Mouse (Mus musculus) ES-Bruce4 (cell line): Measurements from ENCODE around the gene 4930519G04Rik. TPM values are rescaled to one million over a fixed set of nuclear protein-coding genes. Genes with fewer than 3 reads are reported as not detected.

Experiments
- H3K27ac ChIP-seq: 2 replicates; pipeline ENCODE4 v1.5.1; 2012; ENCODE audit warnings: low read length, inconsistent platforms; ENCODE audit not compliant: insufficient read depth
- H3K27me3 ChIP-seq: 2 replicates; pipeline ENCODE4 v1.6.1; 2012; ENCODE audit warnings: mild to moderate bottlenecking, low read length, inconsistent platforms; ENCODE audit not compliant: control insufficient read depth, poor library complexity, insufficient read depth, severe bottlenecking
- H3K36me3 ChIP-seq: 2 replicates; pipeline ENCODE4 v1.6.1; 2012; ENCODE audit warnings: inconsistent platforms, mild to moderate bottlenecking, low read length, moderate library complexity; ENCODE audit not compliant: control insufficient read depth, poor library complexity, insufficient read depth, severe bottlenecking
- H3K4me1 ChIP-seq: one replicate; pipeline ENCODE4 v1.8.1; 2011; ENCODE audit warnings: low read length; ENCODE audit not compliant: control insufficient read depth, insufficient read depth
- H3K4me3 ChIP-seq: 2 replicates; pipeline ENCODE4 v1.5.1; 2011; ENCODE audit warnings: low read depth, mild to moderate bottlenecking, low read length
- H3K9ac ChIP-seq: 2 replicates; pipeline ENCODE4 v1.6.1; 2012; ENCODE audit warnings: low read depth, mild to moderate bottlenecking, inconsistent platforms; ENCODE audit not compliant: poor library complexity, severe bottlenecking
- H3K9me3 ChIP-seq: replicated peaks from 2 replicates; pipeline ENCODE4 v1.6.1; 2012; ENCODE audit warnings: mild to moderate bottlenecking, low read length, inconsistent platforms; ENCODE audit not compliant: control insufficient read depth, poor library complexity, insufficient read depth, severe bottlenecking
- CTCF ChIP-seq: IDR thresholded peaks from one replicate; pipeline ENCODE4 v1.8.1; 2011; ENCODE audit warnings: low read depth, low read length
- EP300 ChIP-seq: IDR thresholded peaks from 2 replicates; pipeline ENCODE4 v1.6.1; 2011; ENCODE audit warnings: low read depth, low read length; ENCODE audit not compliant: insufficient read depth
- POLR2A ChIP-seq: IDR thresholded peaks from one replicate; pipeline ENCODE4 v1.8.1; 2011; ENCODE audit warnings: low read length; ENCODE audit not compliant: insufficient read depth
- polyA plus RNA-seq: library from polyadenylated mRNA; stranded (reverse); fragments of >200 nt; gene quantifications from 2 replicates; pipeline ENCODE4 v1.2.4, GENCODE M21; 2011; ENCODE audit warnings: low read depth; ENCODE audit not compliant: missing spikeins, insufficient read depth, insufficient read length

4930519G04Rik gene
- polyA plus RNA-seq, 1 experiment, result not detected

DNA sequence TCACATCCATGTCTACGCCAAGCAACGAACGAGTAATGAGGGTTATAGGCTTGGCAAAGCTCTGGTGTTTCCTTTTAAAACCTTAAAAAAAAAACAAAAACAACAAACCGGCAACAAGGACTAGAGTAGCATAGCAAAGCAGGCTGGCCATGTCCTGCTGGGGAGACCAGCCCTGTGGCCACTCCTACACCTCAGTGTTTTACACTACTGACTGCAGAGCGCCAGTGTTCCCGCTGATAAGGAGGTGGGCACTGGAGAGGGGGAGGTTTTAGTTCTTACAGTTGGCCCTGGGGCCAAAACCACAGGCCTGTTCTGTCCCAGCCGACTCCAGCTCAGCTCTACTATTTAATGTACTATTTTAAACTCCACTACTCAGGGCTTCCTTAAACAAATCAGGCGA is 46.0 kb upstream of the 4930519G04Rik start:
- Histone ChIP-seq H3K4me1 (peaks cover under 1% of the 10 kb centered on the region), H3K27me3 (no peaks in the 10 kb centered on the region), H3K4me3 (no peak overlapping the region), H3K9ac (no peak overlapping the region), H3K27ac (no peak overlapping the region), H3K36me3 (peaks cover 21% of the 10 kb centered on the region), H3K9me3 (peaks cover 24% of the 10 kb centered on the region)
- no peak for TF ChIP-seq POLR2A
- TF ChIP-seq EP300, result no peak
- TF ChIP-seq CTCF, result no peak

DNA sequence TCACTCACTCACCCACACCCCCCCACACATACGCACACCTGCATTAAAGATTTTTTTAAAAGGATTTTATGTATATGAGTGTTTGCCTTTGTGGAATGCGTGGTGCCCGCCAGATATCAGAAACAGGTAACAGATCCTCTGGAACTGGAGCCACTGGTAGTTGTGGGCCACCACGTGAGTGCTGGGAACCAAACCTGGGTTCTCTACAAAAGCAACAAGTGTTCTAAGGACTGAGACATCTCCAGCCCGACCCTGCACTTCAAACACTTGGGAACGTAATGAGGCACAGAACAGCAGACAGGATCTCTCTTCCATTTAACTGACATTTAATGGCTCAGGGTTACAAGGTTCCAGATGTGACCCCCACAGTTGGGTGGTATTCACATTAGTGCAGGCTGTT is 45.6 kb upstream of the 4930519G04Rik start:
- Histone ChIP-seq H3K4me1 (no peaks in the 10 kb centered on the region), H3K9me3 (peaks cover 20% of the 10 kb centered on the region), H3K27ac (no peak overlapping the region), H3K36me3 (peaks cover 18% of the 10 kb centered on the region), H3K4me3 (no peak overlapping the region), H3K27me3 (no peaks in the 10 kb centered on the region), H3K9ac (no peak overlapping the region)
- TF ChIP-seq CTCF, result no peak
- no peak for TF ChIP-seq EP300
- TF ChIP-seq POLR2A, result no peak

DNA sequence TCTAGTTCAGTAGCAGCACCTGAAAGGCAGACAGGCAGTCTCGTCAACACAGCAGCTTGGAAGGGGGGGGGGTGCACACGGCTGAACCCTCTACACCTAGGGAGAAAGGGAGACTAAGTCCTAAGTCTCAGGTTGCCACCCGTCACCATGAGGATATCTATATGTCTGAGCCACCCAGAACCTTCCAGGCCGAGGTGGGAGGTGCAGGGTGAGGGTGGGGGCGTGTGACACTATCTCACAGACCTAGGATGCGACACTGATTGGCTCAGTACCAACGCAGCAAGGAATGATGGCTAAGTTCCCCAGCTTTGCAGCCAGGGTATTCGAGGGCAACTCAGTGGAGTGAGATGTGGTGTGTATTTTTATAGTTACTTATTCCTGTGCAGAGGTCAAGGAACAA is 45.1 kb upstream of the 4930519G04Rik start:
- H3K36me3 ChIP-seq, result peaks cover 18% of the 10 kb centered on the region
- H3K4me1 ChIP-seq, result no peaks in the 10 kb centered on the region
- H3K9me3 ChIP-seq, result peaks cover 16% of the 10 kb centered on the region
- no peaks in the 10 kb centered on the region for H3K27me3 ChIP-seq
- H3K4me3 ChIP-seq, result no peak overlapping the region
- H3K27ac ChIP-seq, result no peak overlapping the region
- H3K9ac ChIP-seq, result no peak overlapping the region
- TF ChIP-seq EP300 (no peak), CTCF (no peak), POLR2A (no peak)

DNA sequence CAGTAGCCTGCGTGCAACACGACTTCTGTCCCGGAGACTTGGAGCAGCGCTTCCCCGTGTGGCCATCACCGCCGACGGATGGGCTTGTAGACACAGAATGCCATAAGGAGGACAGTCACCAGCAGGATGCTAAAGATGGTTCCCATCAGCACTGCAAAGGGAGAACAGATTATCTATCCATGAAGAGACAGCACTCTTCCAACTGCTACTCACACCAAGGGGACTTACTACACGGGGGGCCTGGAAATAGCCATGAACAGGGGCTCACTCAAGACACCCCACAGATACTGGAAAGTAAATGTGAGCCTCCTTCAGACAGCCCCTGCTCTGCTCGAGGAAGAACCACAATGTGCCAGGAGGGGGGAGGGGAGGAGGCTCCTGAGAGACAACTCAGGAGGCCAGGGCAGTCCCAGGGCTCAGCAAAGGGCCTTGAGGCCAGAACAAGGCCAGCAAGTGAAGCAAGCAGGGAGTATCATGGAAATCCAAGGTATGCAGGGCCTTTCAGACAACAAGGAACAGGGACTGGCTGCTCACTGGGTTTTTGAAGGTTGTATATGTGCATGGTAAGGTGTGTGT is 44.2 kb upstream of the 4930519G04Rik start:
- no peaks in the 10 kb centered on the region for H3K27me3 ChIP-seq
- H3K9me3 ChIP-seq, result peaks cover 7% of the 10 kb centered on the region
- peaks cover 9% of the 10 kb centered on the region for H3K36me3 ChIP-seq
- no peak overlapping the region for H3K9ac ChIP-seq
- no peak overlapping the region for H3K4me3 ChIP-seq
- no peak overlapping the region for H3K27ac ChIP-seq
- H3K4me1 ChIP-seq, result no peaks in the 10 kb centered on the region
- TF ChIP-seq POLR2A, result no peak
- TF ChIP-seq CTCF, result no peak
- no peak for TF ChIP-seq EP300

DNA sequence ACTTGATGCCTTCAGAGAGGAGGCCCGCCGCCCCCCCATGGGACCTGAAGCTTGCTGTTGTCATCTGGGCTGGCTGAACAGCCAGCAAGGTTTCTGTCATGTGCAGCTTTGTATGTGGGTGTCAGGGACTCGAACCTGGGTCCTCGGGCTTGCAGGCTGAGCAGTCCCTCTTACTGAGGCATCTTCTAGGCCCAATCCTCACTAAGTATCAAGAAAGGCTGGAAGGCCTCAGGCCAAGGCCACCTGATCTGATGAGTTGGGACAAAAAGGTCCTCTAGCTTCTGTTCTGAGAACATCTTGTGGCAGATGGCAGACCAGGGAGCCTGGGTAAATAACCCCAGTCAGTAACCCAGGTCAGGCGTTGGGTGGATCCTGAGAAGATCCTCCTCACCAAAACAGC is 43.6 kb upstream of the 4930519G04Rik start:
- Histone ChIP-seq H3K4me1 (no peaks in the 10 kb centered on the region), H3K27ac (no peak overlapping the region), H3K4me3 (no peak overlapping the region), H3K27me3 (no peaks in the 10 kb centered on the region), H3K9ac (no peak overlapping the region), H3K9me3 (peaks cover 3% of the 10 kb centered on the region; the same call in 1 of the 2 replicates), H3K36me3 (peaks cover 4% of the 10 kb centered on the region; the same call in 1 of the 2 replicates)
- TF ChIP-seq EP300 (no peak), CTCF (no peak), POLR2A (no peak)

DNA sequence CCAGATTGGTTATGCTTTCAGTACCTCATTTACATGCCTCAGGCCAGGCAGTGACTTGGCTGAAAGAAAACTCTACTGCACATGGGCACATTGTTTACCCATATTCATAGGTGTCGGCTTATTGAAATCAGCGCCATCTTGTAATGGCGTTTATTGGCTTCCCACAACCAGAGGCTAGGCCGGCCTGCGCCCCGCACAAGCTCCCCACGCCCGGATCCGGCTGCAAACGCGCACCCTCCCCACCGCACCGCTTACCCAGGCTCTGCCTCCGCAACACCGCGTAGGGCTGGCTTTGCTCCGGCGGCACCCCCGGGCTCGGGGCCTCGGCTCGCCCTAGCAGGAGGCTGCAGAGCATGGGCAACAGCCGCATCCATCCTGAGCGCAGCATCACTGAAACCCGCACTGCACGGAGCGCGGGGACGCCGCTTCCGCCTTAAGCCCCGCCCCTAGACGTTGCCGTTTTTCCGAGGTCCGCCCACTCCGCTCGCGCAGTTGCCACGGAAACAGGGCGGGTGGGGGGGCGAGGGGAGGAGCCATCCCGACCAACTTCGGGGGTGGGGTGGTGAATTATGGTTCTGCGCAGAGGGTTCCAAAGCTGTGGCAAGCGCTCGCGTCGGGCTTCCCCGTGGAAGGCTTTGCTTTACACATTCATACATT is 39.8 kb upstream of the 4930519G04Rik start:
- TF ChIP-seq CTCF, result no peak
- TF ChIP-seq POLR2A, result peak; percentile 81
- H3K4me3 ChIP-seq, result peak overlapping the region; percentile 96
- 0 out of 2 replicates have a peak, but pooled peaks cover 2% of the 10 kb centered on the region for H3K36me3 ChIP-seq
- peaks cover 2% of the 10 kb centered on the region for H3K4me1 ChIP-seq
- H3K9me3 ChIP-seq, result peaks cover 2% of the 10 kb centered on the region; the same call in 1 of the 2 replicates
- no peaks in the 10 kb centered on the region for H3K27me3 ChIP-seq
- peak overlapping the region; percentile 79 for H3K9ac ChIP-seq
- H3K27ac ChIP-seq, result 0 out of 2 replicates have a peak overlapping the region, but pooled peaks have one; percentile 29
